Mouse (Mus musculus) right cerebral cortex, postnatal 25 days (tissue): ENCODE measurements around the gene Rabggta.
A peak's percentile ranks its signal among the peaks of the same experiment; 100 is the strongest.

Experiments used
- DNase-seq: peaks from one replicate; pipeline ENCODE4 v3.0.0; 2022

Gene Rabggta

DNA sequence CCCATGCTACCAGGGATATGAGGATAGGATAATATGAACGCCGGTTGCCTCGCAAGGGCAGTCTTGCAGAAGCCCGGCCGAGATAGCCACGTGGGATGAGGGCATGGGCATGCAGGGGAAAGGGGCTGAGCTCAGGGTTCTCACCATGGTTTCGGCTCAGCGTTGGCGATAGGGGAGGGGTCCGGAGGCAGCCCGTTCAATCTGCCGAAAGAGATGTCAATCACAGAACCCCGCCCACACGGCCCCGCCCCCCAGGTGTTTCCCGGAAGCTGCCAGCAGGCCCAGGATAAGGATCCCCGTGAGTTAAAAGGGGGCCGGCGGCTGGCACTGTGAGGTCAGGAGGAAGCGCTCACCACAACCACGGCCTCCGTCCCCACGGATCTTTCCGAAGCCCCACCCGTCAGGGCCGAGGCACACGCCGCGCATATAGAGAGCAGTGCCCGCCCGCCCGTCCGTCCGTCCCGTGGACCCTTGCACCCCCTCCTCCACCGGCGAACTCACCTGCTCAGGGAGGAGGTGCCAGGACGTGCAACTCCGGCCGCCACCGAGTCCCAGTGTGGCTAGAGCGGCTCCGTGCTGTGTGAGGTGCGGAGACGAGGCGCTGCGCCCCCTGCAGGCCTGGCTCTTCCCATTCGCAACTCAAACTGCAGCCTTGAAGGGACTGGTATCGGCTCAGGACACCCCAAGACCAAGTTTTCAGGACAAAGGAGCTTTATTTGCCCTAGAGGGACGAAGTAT lies at the start of gene Rabggta:
Gene Rabggta (minus strand): TSS at position 564 of the 738 bp plus-strand sequence.
- DNase-seq = peak; percentile 90

DNA sequence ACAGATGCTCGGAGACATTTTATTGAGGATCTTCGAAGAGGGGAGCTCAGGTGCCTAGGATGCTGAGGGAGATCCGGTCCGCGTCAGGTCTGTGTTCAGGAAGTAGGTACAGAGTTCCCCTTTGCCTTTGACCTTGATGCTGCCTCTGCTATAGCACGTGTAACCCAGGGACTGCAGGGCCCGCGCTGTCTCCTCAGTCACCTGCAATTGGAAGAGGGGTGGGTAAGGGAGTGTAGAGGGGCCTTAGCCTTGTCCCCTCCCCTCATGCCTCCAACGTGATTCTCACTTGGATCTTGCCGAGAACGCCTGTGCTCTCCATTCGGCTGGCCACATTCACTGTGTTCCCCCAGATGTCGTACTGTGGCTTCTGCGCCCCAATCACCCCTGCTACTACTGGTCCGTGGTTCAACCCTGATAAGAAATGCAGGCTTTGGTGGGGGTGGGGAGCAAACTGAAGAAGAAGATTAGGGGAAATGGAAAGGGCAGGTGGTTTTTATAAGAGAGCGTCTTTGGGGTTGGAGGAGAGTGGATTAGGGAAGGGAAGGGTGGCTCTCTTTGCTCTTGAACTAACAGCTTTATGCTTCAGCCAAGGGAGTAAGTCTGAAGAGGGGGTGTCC lies 47.1 kb upstream of the Rabggta start:
- no peak for DNase-seq

DNA sequence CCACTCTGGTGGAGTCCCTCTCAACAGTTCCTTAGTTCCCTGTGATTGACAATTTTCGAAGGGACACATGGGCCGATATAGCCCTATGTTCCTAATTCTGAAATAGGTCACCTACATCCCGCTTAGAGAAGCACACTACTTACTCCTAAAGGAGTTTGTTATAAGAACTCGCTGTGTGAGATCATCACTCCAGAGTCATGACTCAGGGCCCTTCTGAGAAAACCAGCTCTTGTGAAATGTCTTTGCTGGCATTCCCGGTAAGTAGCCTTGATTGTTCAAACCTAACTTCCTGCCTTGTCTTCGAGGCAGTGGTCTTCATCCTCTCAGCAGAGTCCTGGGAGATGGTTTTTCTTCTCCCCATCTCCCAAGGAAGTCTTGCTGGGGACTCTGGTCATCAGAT lies 46.5 kb upstream of the Rabggta start:
- DNase-seq = no peak

DNA sequence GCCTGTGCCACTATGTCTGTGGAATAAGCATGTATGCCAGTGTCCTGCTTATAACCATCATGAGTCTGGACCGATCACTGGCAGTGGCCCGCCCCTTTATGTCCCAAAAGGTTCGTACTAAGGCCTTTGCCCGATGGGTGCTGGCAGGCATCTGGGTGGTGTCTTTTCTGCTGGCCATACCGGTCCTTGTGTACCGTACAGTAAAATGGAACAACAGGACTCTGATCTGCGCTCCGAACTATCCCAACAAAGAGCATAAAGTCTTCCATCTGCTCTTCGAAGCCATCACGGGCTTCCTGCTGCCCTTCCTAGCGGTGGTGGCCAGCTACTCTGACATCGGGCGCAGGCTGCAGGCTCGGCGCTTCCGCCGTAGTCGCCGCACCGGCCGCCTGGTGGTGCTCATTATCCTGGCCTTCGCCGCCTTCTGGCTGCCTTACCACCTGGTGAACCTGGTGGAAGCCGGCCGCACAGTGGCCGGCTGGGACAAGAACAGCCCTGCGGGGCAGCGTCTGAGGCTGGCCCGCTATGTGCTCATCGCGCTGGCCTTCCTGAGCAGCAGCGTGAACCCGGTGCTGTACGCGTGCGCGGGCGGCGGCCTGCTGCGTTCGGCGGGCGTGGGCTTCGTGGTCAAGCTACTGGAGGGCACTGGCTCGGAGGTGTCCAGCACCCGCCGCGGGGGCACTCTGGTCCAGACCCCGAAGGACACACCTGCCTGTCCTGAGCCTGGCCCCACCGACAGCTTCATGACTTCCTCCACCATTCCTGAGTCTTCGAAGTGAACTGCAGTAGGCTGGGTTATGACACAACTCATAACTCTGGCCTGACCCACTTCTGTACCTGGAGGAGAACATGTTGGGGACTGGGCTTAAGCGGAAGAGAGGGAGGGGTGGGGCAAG lies 45.7 kb upstream of the Rabggta start:
- DNase-seq = peak; percentile 35

DNA sequence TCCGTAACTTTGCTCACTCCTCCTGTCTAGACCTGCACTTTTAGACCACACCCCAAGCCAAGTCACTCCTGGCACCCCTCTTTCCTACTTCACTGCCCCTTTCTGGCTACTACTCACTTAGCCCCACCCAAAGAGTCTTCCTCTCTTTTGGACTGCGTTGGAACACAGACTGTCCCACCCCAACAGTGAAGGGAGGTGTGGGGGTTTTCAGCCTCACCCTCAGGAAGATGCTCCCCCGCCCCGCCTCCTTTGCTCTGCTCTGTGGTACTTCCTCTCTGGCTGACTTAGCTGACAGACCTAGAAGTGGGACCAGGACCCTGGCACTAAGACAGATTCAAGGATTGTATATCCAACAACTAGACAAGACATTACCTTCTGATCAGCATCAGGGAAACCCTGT lies 43.6 kb upstream of the Rabggta start, which contains the start of gene Ltb4r1:
Gene Ltb4r1 (plus strand): TSS at position 267 of the 400 bp plus-strand sequence.
- no peak for DNase-seq

DNA sequence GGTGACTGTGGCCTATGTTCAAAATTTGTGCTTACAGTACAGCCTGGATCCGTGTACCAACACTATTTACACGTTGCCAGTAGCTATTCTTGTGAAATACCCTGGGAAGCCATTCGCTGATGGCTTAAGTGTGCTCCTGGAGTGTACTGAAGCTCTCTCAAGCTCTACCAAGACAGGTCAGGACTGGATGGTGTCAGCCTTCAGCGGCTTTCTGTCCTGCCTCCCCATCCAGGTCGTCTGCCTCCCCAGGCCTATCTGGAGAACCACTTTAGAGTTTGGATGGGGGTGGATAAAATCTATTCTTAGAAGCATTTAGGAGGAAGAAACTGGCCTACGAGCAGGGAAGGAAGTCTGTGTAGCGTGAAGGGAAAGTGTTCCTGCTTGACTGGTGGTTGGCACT lies 41.1 kb upstream of the Rabggta start:
- no peak for DNase-seq

DNA sequence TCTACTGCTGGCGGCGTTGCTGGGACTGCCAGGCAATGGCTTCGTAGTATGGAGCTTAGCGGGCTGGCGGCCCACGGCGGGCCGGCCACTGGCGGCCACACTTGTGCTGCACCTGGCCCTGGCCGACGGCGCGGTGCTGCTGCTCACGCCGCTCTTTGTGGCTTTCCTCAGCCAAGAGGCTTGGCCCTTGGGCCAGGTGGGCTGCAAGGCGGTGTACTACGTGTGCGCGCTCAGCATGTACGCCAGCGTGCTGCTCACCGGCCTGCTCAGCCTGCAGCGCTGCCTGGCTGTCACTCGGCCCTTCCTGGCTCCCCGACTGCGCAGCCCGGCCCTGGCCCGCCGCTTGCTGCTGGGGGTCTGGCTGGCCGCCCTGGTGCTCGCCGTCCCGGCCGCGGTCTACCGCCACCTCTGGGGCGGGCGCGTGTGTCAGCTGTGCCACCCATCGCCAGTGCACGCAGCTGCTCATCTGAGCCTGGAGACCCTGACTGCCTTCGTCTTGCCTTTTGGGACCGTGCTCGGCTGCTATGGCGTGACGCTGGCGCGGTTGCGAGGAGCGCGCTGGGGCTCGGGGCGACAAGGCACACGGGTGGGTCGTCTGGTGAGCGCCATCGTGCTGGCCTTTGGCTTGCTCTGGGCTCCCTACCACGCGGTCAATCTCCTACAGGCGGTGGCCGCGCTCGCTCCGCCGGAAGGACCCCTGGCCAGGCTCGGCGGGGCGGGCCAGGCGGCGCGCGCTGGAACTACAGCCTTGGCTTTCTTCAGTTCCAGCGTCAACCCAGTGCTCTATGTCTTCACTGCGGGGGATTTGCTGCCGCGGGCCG lies 40.1 kb upstream of the Rabggta start:
- DNase-seq = peak; percentile 55

DNA sequence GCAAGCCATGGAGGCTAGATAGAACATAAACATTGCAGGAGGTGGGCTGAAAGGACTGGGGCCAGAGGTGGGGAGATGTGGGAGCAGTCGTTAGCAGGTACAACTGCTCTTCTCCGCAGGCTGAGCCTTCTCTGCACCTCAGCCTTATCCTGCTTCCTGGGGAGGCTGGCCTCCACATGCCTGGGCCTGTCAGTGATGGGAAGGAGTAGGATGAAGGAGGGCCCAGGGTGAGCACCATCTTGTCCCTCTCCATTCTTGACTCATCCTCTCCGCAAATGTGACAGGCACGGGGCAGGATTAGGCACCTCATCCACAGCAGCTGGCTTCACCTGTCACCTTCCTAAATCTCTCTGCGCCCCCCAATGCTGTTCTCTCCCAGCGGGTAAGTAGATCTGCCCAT lies 39.1 kb upstream of the Rabggta start, which contains the start of gene Ltb4r2:
Gene Ltb4r2 (plus strand): TSS at position 266 of the 400 bp plus-strand sequence.
- no peak for DNase-seq

DNA sequence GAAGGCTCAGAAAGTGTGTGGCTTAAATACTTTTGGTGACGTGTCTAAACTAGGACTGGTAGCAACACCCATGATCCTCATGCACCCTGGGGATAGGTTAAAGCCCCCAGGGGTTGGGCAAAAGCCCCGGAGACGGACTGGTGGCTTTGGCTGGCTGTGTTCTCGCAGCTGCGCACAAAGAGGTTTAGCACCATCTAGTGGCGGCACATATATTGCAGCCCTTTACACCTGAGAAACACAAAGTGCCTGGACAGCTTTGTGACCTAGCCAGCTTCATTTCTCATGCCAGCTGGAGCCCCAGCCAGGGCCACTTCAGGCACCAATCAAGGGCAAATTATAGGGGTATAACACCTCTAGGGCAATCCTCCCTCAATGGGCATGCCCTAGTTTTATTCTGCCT lies 38.1 kb upstream of the Rabggta start:
- peak; percentile 75 for DNase-seq

DNA sequence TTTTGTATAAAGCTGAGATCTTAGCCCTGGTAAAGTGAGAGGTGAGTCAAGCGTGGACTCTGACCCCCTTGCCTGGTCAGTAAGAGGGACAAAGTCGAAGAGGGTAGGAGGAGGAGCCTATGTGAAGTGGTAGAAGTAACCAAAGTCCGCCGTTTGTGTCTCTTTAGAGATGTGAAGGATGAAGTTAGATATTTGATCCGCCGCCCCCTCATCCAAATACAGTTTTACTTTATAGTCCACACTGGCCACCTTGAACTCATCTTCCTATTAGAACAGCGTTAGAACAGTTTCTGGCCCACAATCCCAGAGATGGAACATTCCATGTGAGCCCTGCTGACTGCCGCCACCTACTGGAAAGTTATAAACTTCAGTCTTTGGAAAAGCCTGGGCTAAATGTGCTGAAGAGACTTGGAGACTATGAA lies 36.3 kb upstream of the Rabggta start, which contains the start of gene Cideb:
Gene Cideb (minus strand): TSS at position 96 of the 422 bp plus-strand sequence.
- peak; percentile 21 for DNase-seq

DNA sequence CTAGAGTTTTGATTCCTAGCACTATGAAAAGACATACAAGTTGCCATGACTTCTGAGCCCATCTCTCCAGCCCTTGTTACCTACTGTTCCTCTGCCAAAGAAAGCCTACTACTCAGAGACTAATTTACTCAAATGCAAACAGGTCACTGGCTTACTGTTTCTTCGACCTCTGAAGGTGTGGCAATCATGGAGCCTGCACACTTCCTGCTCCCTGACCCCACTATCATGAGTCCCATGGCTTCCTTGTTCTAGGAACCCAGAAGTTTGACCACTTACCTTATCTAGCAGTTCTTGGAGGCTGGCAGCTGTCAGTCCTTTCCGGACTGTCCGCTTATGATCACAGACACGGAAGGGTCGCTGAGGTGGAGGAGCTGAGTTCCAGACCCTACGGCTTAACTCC lies 35.5 kb upstream of the Rabggta start:
- DNase-seq = no peak

DNA sequence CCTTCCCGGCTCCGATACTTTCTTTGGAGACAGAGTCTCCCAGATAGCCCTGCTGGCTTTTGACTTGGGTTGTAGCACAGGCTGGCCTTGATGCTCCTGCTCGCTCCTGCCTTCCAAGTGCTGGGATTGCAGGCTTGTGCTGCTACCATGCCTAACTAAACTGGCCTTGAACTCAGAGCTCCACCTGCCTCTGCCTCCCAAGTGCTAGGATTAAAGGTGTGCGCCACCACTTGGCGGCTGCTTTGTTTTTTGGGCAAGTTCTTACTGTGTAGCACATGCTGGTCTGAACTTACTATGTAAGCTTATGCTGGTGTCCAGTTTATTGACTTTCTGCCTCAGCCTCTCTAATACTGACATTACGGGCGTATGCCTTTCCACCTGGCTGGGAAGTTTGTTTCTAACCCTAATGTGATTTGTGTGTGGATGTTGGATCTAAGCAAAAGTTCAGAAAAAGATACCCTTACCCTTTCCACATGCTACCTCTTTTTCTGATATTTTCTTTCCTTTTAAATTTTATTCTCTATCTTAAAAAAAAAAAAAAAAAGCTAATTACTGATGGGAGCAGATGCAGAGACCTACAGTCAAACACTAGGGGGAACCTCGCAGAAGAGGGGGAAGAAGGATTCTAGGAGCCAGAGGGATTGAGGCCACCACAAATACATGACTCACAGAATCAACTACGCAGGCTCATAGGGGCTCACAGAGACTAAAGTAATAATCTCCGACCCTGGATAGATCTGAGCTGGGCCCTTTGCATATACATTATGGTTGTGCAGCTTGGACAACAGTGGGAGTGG lies 25.2 kb upstream of the Rabggta start:
- no peak for DNase-seq

DNA sequence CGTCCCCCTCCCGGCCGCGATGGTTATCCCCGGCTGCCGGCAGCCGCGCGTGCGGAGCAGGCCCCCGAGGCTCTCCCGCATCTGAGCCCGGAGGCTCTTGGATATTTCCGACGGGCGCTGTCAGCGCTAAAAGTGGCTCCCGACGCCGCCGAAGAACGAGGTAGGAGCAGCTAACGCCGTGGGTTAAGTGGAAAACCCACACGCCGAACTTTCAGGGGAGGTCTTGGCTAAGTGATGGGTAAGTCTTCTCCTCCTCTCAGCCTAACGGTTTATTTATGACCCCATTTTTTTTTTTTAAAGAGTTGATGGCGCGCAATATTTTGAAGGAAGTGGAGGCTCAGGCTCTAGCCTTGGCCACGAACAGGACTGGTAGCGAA lies 23.8 kb upstream of the Rabggta start:
- no peak for DNase-seq

DNA sequence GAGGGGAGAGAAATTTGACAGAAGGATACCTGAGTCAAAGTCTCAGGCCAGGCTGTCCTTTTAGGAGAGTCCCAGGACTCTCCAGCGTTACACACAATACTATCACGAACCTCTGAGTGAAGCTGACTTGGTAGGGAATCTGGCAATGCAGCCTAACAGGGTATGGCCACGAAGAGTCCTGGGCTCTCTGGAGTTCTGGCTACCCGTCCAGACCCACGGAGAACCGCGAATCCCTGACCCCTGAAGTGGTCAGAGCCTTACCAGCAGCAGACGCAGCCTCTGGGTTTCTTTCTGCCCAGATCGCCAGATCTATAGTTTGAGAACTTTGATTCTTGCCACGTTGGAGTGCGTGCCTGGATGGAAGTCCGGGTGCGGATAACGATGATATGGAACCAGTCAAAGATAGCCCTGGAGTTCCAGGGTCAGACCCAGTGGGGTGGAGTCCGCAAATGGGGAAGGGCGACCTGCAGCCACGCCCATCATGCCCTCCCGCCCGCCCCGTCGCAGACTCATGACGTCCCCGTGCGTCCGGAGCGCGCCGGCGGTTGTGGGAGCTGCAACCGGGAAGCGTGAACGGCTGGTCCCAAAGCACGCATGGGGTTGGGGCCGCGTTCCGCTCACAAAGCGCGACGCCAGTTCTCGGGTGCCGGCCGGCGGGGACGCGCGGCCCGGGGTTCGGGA lies 23.3 kb upstream of the Rabggta start, which contains the start of the genes Dhrs1 and Nop9:
Gene Dhrs1 (minus strand): TSS at position 511 of the 681 bp plus-strand sequence.
Gene Nop9 (plus strand): TSS at position 514 of the 681 bp plus-strand sequence.
- peak; percentile 89 for DNase-seq

DNA sequence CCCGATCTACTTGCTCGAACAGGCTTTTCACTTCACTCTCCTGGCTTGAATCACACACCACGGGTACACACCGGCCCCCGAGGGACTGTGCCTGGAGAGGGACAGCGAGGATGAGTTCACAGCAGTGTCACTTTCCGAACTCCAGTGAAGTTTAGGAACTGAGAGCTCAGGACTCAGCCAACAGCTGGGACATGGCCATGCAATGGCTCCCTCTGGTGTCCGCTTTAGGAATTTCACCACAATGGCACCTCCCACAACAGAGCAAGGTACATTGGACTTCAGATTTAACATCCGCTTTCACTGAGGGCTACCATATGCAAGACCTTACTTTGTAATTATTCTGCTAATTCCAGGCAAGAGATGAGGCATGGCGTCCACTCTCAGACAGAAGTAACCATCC lies 21.6 kb upstream of the Rabggta start:
- peak; percentile 82 for DNase-seq

DNA sequence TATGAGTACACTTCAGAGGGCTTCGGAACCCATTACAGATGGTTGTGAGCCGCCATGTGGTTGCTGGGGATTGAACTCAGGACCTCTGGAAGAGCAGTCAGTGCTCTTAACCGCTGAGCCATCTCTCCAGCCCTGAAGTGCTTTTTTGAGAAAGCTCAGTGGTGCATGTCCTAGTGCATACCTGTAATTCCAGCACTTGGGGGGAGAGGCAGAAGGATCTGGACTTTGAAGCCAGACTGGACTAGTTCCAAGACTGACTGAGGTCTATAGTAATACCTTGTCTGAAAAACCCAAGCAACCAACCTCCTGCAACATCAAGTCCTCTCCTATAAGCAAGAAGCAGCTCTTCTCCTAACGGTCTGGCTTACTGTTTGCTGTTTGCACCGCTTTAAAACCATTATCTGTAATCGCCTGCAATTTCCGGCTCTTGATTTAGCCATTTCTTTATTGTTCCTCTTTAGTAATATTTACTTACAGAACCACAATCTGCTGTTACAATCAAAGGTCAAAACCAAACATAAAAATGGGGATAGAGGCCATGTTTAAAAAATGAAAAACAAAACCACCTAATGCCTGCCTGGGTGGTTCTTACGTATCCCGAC lies 15.1 kb upstream of the Rabggta start:
- no peak for DNase-seq

DNA sequence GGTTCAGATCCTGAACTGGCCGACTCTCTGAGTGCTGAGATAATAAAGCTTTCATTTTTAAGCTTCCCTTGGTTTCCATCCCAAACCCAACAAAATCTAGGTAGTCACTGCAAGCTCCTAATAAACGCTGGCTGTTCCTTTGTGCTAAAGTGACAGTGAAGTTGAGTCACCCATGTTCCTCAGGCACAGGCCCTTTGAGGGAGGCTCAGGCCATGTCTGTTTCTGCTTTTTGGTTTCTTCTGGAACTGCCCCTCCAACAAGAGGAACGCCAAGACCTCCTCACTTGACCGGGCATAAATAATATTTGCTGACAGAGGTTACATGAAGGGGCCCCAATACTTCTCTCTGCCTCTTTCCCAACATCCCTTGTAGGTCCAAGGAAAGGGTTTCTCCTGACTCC lies 13.7 kb upstream of the Rabggta start:
- no peak for DNase-seq

DNA sequence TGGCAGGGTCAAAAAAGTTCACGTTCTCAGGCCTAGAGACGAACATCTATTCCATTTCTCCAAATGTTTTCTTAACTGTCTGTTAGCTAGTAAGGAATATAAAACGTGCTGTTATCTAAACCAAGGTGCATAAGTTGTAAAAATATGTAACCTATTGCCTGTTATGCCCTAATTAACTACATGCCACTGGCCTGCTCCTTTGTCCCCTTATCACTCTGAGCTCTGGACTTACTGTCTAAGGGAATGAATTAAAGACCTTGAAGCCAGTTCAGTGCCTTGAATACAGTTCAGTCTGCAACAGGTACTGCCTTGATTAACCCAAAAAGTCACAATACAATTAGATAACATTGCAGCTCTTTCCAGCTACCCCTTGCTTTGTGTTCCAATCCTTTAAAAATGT lies 13.3 kb upstream of the Rabggta start:
- DNase-seq = no peak

DNA sequence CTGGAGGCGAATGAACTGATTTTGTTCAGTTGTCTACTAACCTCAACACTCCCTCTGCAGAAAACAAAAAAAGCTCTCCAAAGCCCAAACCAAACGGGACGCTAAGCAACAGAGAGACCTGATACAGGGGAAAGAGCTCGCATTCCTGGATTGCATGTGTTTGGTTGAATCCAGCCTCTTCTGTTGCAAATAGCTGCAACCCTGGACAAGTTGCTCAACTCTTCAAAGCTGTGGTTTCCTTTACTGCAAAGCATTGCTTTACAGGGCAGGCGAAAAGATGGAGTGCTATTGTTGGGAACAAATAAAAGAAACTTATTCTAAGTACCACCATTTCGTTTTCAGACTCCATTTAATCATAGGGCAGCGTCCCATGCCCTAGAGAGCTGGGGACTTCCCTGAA lies 12.8 kb upstream of the Rabggta start:
- DNase-seq = no peak

DNA sequence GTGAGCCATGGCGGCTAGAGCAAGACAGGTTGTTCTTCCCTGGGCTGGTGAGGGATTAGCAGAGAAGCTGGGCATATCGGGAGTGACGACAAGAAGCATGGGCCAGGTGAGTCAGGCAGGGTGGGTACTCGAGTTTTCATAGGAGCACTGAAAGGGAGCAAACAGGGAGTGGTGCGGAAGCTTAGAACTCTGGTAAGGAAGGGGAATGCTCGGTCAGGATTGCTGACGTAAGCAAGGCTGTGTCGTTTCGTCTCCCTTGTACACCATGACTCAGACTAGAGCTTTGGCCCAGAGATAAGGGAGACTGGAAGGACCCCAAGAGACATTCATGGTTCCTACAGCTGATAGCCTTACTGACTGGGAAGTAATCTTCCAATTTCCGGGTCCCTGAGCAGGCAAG lies 11.8 kb upstream of the Rabggta start:
- DNase-seq = no peak
